Mouse (Mus musculus): ENCODE results near the gene Gm17079. TPM values are rescaled to one million over a fixed set of nuclear protein-coding genes. Genes with fewer than 3 reads are reported as not detected.
A peak's percentile ranks its signal among the peaks of the same experiment; 100 is the strongest.
"Not testable (repeated sequence)": the region's sequence is repeated elsewhere in the genome, so short reads cannot be mapped to it uniquely, and the experiment has no call there.

Gm17079 gene
- not detected in 2 replicates for polyA plus RNA-seq (2015; fragmentation: Nextera tagmentation; extraction: Ambion mirVana)

- not testable (repeated sequence) for H3K4me3 ChIP-seq; H3K4me2 ChIP-seq; H3K9me3 ChIP-seq (replicated peaks); H3K27me3 ChIP-seq; H3K36me3 ChIP-seq; ATAC-seq (replicated peaks; ENCODE audit: insufficient number of reproducible peaks, insufficient read depth, low FRiP score, low read depth); H3K27ac ChIP-seq; H3K4me1 ChIP-seq (replicated peaks); H3K9ac ChIP-seq
- 71% methylated on average over 2 of the region's 2 CpGs for WGBS
Measured at GRCm38 (mm10) chr14:51695368-51695767, at the start of gene Gm17079. Gene Gm17079, minus strand, starts transcription at chr14:51695468.

GRCm38 (mm10) chr14:51740347-51741170 lies 45.3 kb upstream of the Gm17079 start:
- Histone ChIP-seq H3K36me3 (no peaks in the 10 kb centered on the region), H3K9ac (peak overlapping the region; percentile 49), H3K4me2 (peak overlapping the region; percentile 78), H3K4me1 (replicated peaks) (peaks cover 20% of the 10 kb centered on the region), H3K4me3 (peak overlapping the region; percentile 50), H3K9me3 (replicated peaks) (no peaks in the 10 kb centered on the region), H3K27me3 (peaks cover 50% of the 10 kb centered on the region), H3K27ac (no peak overlapping the region)
- no peak; the same call in 1 of the 2 replicates for ATAC-seq (replicated peaks; ENCODE audit: insufficient number of reproducible peaks, insufficient read depth, low FRiP score, low read depth)
- under 1% methylated on average over 42 of the region's 42 CpGs for WGBS

GRCm38 (mm10) chr14:51739150-51739993 lies 44.1 kb upstream of the Gm17079 start:
- Histone ChIP-seq H3K27ac (no peak overlapping the region), H3K36me3 (no peaks in the 10 kb centered on the region)
- ATAC-seq (replicated peaks; ENCODE audit: insufficient number of reproducible peaks, insufficient read depth, low FRiP score, low read depth) = no peak

GRCm38 (mm10) chr14:51738411-51739149 lies 43.3 kb upstream of the Gm17079 start:
- Histone ChIP-seq H3K4me3 (peak overlapping the region; percentile 30), H3K27ac (no peak overlapping the region), H3K4me2 (peak overlapping the region; percentile 78), H3K36me3 (no peaks in the 10 kb centered on the region), H3K4me1 (replicated peaks) (peaks cover 20% of the 10 kb centered on the region), H3K27me3 (peaks cover 50% of the 10 kb centered on the region), H3K9ac (no peak overlapping the region), H3K9me3 (replicated peaks) (no peaks in the 10 kb centered on the region)
- WGBS = 5% methylated on average over 29 of the region's 29 CpGs
- ATAC-seq (replicated peaks; ENCODE audit: insufficient number of reproducible peaks, insufficient read depth, low FRiP score, low read depth) = no peak

More at GRCm38 (mm10) chr14:51739150-51739993, 44.1 kb upstream of the Gm17079 start:
- Histone ChIP-seq H3K4me3 (peak overlapping the region; percentile 50), H3K9ac (no peak overlapping the region), H3K4me1 (replicated peaks) (peaks cover 20% of the 10 kb centered on the region), H3K4me2 (peak overlapping the region; percentile 78), H3K9me3 (replicated peaks) (no peaks in the 10 kb centered on the region), H3K27me3 (peaks cover 50% of the 10 kb centered on the region)
- WGBS = 3% methylated on average over 23 of the region's 24 CpGs

GRCm38 (mm10) chr14:51737967-51738366 lies 42.7 kb upstream of the Gm17079 start:
- 17% methylated on average over 12 of the region's 12 CpGs for WGBS
- H3K27ac ChIP-seq = no peak overlapping the region

GRCm38 (mm10) chr14:51717083-51717482 lies 21.8 kb upstream of the Gm17079 start, which contains the start of gene Gm5800:
Gene Gm5800, minus strand, starts transcription at chr14:51717183.
- no peak within 1 kb of the TSS for H3K4me3 ChIP-seq
- no peaks in the 10 kb centered on the region for H3K36me3 ChIP-seq
- H3K9me3 ChIP-seq (replicated peaks) = no peaks in the 10 kb centered on the region
- no peak within 1 kb of the TSS for H3K4me2 ChIP-seq
- 48% methylated on average over 1 of the region's 1 CpGs for WGBS
- no peak within 1 kb of the TSS for H3K27ac ChIP-seq
- H3K9ac ChIP-seq = no peak within 1 kb of the TSS
- no peaks in the 10 kb centered on the region for H3K4me1 ChIP-seq (replicated peaks)
- no peaks in the 10 kb centered on the region for H3K27me3 ChIP-seq
- no peak for ATAC-seq (replicated peaks; ENCODE audit: insufficient number of reproducible peaks, insufficient read depth, low FRiP score, low read depth)

More at GRCm38 (mm10) chr14:51737967-51738366, 42.7 kb upstream of the Gm17079 start:
- Histone ChIP-seq H3K9me3 (replicated peaks) (no peaks in the 10 kb centered on the region), H3K27me3 (peaks cover 50% of the 10 kb centered on the region), H3K4me3 (no peak overlapping the region), H3K4me2 (no peak overlapping the region), H3K4me1 (replicated peaks) (peaks cover 20% of the 10 kb centered on the region), H3K9ac (no peak overlapping the region), H3K36me3 (no peaks in the 10 kb centered on the region)
- no peak for ATAC-seq (replicated peaks; ENCODE audit: insufficient number of reproducible peaks, insufficient read depth, low FRiP score, low read depth)

GRCm38 (mm10) chr14:51677269-51677668 lies 18.0 kb downstream of the Gm17079 start:
- H3K9me3 ChIP-seq (replicated peaks) = no peaks in the 10 kb centered on the region
- no peaks in the 10 kb centered on the region for H3K27me3 ChIP-seq
- H3K4me3 ChIP-seq = no peak overlapping the region
- no peaks in the 10 kb centered on the region for H3K4me1 ChIP-seq (replicated peaks)
- 73% methylated on average over 5 of the region's 5 CpGs for WGBS
- H3K36me3 ChIP-seq = no peaks in the 10 kb centered on the region
- no peak overlapping the region for H3K27ac ChIP-seq
- no peak overlapping the region for H3K9ac ChIP-seq
- ATAC-seq (replicated peaks; ENCODE audit: insufficient number of reproducible peaks, insufficient read depth, low FRiP score, low read depth) = no peak
- no peak overlapping the region for H3K4me2 ChIP-seq

Other genes starting within 250 kb of the Gm17079 start
- gene Vmn2r89, start 243.6 kb downstream of the Gm17079 start, polyA plus RNA-seq (2015; fragmentation: Nextera tagmentation; extraction: Ambion mirVana) = not detected in 2 replicates
- not detected in 2 replicates for gene Gm5622, start 142.7 kb downstream of the Gm17079 start, polyA plus RNA-seq (2015; fragmentation: Nextera tagmentation; extraction: Ambion mirVana)
- not detected in 2 replicates for gene Gm17175, start 121.4 kb downstream of the Gm17079 start, polyA plus RNA-seq (2015; fragmentation: Nextera tagmentation; extraction: Ambion mirVana)
- gene Gm17174, start 103.3 kb downstream of the Gm17079 start, polyA plus RNA-seq (2015; fragmentation: Nextera tagmentation; extraction: Ambion mirVana) = not detected in 2 replicates
- gene Gm17078, start 84.2 kb downstream of the Gm17079 start, polyA plus RNA-seq (2015; fragmentation: Nextera tagmentation; extraction: Ambion mirVana) = not detected in 2 replicates
- not detected in 2 replicates for gene Gm4181, start 59.8 kb downstream of the Gm17079 start, polyA plus RNA-seq (2015; fragmentation: Nextera tagmentation; extraction: Ambion mirVana)
- gene Gm5800, start 21.7 kb upstream of the Gm17079 start, polyA plus RNA-seq (2015; fragmentation: Nextera tagmentation; extraction: Ambion mirVana) = not detected in 2 replicates
- not detected in 2 replicates for gene Ang4, start 78.1 kb upstream of the Gm17079 start, polyA plus RNA-seq (2015; fragmentation: Nextera tagmentation; extraction: Ambion mirVana)
- not detected in 2 replicates for gene AY358078, start 104.6 kb upstream of the Gm17079 start, polyA plus RNA-seq (2015; fragmentation: Nextera tagmentation; extraction: Ambion mirVana)
- not detected in 2 replicates for gene Ear6, start 158.2 kb upstream of the Gm17079 start, polyA plus RNA-seq (2015; fragmentation: Nextera tagmentation; extraction: Ambion mirVana)
- gene Mettl17, start 189.4 kb upstream of the Gm17079 start, polyA plus RNA-seq (2015; fragmentation: Nextera tagmentation; extraction: Ambion mirVana) = 35.6 and 39.4 TPM in 2 replicates
- 0.29 and 0.34 TPM in 2 replicates for gene Slc39a2, start 197.4 kb upstream of the Gm17079 start, polyA plus RNA-seq (2015; fragmentation: Nextera tagmentation; extraction: Ambion mirVana)
- 330 and 367 TPM in 2 replicates for gene Ndrg2, start 218.7 kb upstream of the Gm17079 start, polyA plus RNA-seq (2015; fragmentation: Nextera tagmentation; extraction: Ambion mirVana)
- not detected in 2 replicates for gene Tppp2, start 223.0 kb upstream of the Gm17079 start, polyA plus RNA-seq (2015; fragmentation: Nextera tagmentation; extraction: Ambion mirVana)
- gene Rnase13, start 227.3 kb upstream of the Gm17079 start, polyA plus RNA-seq (2015; fragmentation: Nextera tagmentation; extraction: Ambion mirVana) = not detected in 2 replicates